In the genomic region with DNA sequence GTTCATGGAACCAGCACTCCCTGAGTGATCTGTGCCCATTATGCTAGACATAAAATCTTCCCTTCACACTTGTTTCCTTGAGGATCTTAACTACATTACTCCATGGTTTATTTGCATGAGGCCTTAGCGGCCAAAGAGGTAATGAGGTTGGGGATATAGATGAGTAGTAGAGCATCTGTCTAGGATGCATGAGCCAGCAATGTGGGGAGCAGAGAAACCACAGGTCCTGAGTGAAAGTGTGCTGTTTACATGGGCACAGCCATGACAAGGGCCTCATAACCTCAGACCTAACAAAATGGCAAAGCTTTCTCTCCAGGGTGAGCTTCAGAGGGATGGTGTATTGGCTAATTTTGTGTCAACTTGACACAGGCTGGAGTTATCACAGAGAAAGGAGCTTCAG, we compare ENCODE assay signal across 22 mouse cellular contexts.
"Had no signal": no experiment of that assay in that cellular context is flagged by ENCODE, and none has a peak within 500 bp of the region (broad histone marks: within the 10 kb centered on the region; RNA-seq: fewer than 3 reads in every experiment).

No protein-coding gene starts in this region.

- H3K4me3 ChIP-seq: heart, embryonic 13.5 days; heart, embryonic 15.5 days; hindbrain, embryonic 10.5 days; hindbrain, embryonic 12.5 days; intestine, embryonic 15.5 days; kidney, embryonic 15.5 days; layer of hippocampus, adult 2 months; left cerebral cortex, adult 2 months; limb, embryonic 10.5 days; limb, embryonic 12.5 days; liver, embryonic 13.5 days; liver, embryonic 15.5 days had no signal

- H3K27ac ChIP-seq: heart, embryonic 13.5 days; heart, embryonic 15.5 days; hindbrain, embryonic 10.5 days; hindbrain, embryonic 12.5 days; hindbrain, embryonic 14.5 days; intestine, embryonic 15.5 days; kidney, embryonic 15.5 days; kidney, postnatal 0 days; layer of hippocampus, adult 2 months; left cerebral cortex, adult 2 months; limb, embryonic 10.5 days; limb, embryonic 12.5 days; liver, embryonic 13.5 days; liver, embryonic 15.5 days had no signal

- DNase-seq: gastrocnemius, postnatal 25 days; heart, postnatal 14 days; heart, postnatal 36 days; kidney, adult 18-20 months; kidney, adult 9 months; kidney, postnatal 25 days; kidney, postnatal 4 days; liver; liver, embryonic 13.5 days had no signal

- H3K27me3 ChIP-seq: heart, embryonic 13.5 days; heart, embryonic 15.5 days; hindbrain, embryonic 12.5 days; intestine, embryonic 15.5 days; kidney, embryonic 15.5 days; limb, embryonic 12.5 days; liver, embryonic 13.5 days; liver, embryonic 15.5 days had no signal

- H3K4me1 ChIP-seq: heart, embryonic 13.5 days; heart, embryonic 15.5 days; hindbrain, embryonic 10.5 days; hindbrain, embryonic 12.5 days; intestine, embryonic 15.5 days; kidney, embryonic 15.5 days; limb, embryonic 10.5 days; limb, embryonic 12.5 days; liver, embryonic 13.5 days; liver, embryonic 15.5 days had no signal

- H3K36me3 ChIP-seq: heart, embryonic 13.5 days; heart, embryonic 15.5 days; hindbrain, embryonic 10.5 days; hindbrain, embryonic 12.5 days; intestine, embryonic 15.5 days; kidney, embryonic 15.5 days; limb, embryonic 10.5 days; limb, embryonic 12.5 days; liver, embryonic 13.5 days; liver, embryonic 15.5 days had no signal
